Mouse (Mus musculus) liver, embryonic 14.5 days (tissue): ENCODE data around the gene Atp6v1g2.

Source experiments
- CTCF ChIP-seq: IDR thresholded peaks from 2 replicates; pipeline ENCODE4 v1.5.1; 2016; ENCODE audit warnings: antibody characterized with exemption, low read depth, control low read depth
- EP300 ChIP-seq: IDR thresholded peaks from 2 replicates; pipeline ENCODE4 v1.6.1; 2016; ENCODE audit warnings: antibody characterized with exemption, low read depth

- TF ChIP-seq CTCF, result no peak
- TF ChIP-seq EP300, result no peak
Observed at GRCm38 (mm10) chr17:35251162-35251719, 17.8 kb downstream of the Atp6v1g2 start.
